Mouse (Mus musculus) cerebellum, adult 18-20 months (tissue): ENCODE data around the gene Anks1b.
A peak's percentile ranks its signal among the peaks of the same experiment; 100 is the strongest.
"Not testable (repeated sequence)": the region's sequence is repeated elsewhere in the genome, so short reads cannot be mapped to it uniquely, and the experiment has no call there.

Experiments
- DNase-seq, 2 experiments: peaks; one replicate each; pipeline ENCODE4 v3.0.0; 2021

The Anks1b gene

GRCm38 (mm10) chr10:90584052-90584451, 710.7 kb downstream of the Anks1b start:
- no peak for DNase-seq

- no peak for DNase-seq
Observed at GRCm38 (mm10) chr10:90596142-90596541, 722.8 kb downstream of the Anks1b start.

DNA sequence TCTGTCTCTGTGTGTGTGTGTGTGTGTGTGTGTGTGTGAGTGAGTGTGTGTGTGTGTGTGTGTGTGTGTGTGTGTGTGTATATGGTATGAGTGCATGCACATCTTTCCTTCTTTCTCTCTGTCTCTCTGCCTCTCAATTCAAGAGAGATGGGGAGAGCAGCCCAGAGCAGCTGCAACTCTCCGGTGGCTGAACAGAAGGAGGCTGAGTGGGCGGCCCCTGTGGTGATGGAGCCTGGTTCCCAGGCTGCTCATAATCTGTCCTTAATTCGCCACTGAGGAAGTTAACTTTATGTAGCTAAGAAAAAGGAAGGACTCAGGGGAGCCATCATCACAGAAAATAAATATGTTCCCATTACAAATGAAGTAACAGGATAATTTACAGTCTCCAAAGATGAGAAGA, 723.3 kb downstream of the Anks1b start:
- DNase-seq = peak; percentile 55 to 57

GRCm38 (mm10) chr10:90599149-90599548, 725.8 kb downstream of the Anks1b start:
- peak in 1 of 2 experiments; percentile 43 for DNase-seq

DNA sequence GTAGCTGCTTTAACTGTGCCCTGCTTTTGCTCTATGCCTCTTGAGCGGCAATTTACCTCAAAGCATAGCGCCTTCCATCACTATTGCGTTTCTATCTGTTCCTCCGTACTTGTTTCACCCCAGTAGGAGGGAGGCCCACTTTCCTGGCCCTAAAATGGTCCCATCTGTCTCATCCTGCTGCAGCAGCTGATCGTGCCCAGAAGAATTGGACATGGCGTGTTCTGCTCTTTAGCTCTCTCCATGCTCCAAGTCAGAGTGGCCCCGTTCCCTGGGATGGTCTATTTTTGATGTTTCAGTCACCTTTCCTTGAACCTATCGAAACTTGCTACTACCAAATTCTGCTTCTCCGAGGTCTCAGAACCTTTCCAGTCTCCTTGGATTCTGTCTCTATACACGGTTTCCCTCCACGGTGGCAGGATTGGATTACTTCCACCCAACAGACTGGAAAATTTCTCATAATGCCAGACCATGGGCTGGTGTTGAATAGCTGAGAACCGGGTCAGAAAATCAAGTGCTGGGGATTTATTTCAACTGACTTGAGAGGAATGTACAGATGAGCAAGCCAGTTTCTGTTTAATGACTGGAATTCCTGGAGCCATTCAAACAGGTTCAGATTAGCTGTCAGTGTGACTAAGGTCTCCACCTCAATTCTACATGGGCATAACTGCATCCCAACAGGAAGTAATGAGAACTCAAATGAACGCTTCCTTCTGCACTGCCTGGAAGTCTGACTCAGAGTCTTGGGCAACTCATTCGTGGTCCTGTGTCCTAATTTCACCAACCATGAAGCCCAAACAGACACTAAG, 726.6 kb downstream of the Anks1b start:
- DNase-seq = peak; percentile 85 to 88

DNA sequence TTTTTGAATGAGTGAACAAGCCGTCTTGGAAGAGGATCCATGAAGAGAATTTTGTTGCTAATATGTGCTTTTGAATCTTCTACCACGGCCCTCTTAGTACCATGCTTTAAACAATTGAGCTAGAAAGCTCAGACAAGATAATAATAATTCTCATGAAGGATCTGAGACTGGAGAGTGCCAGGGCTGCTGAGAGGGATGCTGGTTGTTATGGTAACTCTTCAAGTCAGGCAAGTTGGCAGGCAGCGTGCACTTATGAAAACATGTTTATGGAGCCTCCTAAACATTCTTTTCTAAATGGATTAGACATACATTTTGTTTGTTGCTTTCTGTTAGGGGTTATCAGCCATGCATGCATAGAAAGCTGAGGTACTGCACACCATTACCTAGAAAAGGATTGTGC, 734.3 kb downstream of the Anks1b start:
- no peak for DNase-seq

- DNase-seq = no peak
Observed at GRCm38 (mm10) chr10:90609437-90609836, 736.1 kb downstream of the Anks1b start.

GRCm38 (mm10) chr10:90613051-90613450, 739.7 kb downstream of the Anks1b start:
- no peak for DNase-seq

GRCm38 (mm10) chr10:90615196-90615595, 741.9 kb downstream of the Anks1b start:
- no peak for DNase-seq

DNA sequence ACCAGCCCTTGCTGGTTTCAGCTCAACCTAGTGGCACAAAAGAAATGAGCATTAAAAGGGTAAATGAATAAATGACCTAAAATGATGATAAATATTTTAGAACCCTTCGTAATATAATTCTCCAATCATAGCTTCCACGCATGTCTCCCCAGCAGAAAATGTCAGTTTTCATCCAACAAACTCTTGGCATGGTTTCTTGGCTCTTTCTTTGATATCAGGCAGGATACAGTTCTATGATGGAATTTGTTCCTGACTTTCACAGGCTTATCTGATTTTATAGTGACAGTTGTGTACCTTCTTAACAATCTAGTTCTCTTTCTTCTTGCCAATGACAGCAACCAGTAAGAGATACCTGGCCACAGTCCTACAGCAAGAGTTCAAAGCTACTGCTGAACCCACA, 743.3 kb downstream of the Anks1b start:
- DNase-seq = no peak

DNA sequence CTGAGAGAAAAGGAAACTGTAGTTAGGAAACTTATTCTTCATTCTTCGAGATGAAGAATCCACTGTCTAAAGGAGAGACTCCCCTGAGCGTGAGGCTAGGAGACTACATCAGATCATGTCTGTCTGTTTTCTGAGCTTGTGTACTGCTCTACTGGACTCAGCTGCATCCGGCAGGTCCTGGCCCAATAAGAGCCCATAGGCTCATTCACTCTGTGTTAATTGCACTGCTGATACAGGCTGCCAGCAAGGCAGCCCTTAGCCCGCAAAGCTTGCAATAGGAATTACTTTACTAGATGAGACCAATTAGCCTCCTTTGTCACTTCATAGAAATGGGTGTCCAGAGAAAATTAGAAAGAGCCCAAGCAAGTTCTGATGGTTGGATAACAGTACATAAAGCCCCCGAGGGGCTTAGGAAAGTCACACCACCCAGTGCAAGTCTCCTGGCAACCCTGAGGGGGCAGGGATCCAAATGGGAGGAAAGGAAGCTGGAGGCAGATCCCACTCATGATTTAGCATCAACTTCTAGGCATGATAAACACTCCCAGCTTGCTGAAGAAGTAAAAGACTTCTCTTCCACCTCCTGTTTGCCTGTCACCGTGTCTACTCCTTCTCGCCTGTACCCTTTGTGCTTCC, 744.5 kb downstream of the Anks1b start:
- no peak for DNase-seq

GRCm38 (mm10) chr10:90627532-90627931, 754.2 kb downstream of the Anks1b start:
- DNase-seq = no peak

DNA sequence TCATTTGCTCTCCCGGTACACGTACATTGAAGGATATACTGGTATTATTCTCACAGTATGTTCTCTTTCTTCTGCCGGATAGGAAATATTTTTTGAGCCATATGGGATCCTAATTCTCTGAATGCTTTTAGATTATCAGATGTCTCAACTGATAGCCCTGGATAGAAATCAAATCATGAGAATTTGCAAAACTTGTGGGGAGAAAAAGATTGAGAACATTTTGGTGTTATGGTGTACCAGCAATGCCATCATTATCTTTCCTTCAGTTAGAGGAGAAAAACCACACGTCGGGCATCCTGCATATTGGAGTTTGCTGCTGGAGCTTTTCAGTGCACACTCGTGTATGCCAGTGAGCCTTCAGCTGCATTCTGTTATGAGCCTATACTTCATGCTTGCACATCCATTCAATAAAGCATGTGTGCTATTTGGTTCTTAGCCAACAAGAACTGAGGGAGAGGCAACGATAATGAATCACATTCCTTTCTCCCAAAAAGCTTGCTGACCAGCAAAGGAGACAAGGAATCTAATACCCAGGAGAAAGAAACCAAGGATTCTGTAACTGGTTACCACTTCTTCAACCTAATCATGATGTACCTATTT, 756.9 kb downstream of the Anks1b start:
- no peak for DNase-seq

GRCm38 (mm10) chr10:90630794-90631193, 757.5 kb downstream of the Anks1b start:
- not testable (repeated sequence) for DNase-seq

DNA sequence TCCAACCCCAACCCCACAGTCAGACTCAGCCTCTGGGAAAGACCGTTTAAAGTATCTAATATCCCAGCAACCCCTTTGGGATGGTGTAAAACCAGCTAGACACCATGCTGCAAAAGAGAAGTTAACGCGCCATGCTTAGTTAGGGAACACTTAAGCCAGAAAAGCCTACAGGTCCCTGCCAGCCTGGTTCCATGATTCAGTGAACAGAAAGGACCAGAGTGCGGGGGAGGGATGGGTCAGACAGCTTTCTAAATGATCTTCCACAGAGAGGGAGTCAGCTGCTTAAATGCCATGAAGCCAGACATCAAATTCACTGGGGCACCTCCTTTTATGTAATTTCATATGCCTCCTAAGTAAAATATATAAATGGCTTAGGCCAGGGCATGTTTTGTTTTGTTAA, 764.0 kb downstream of the Anks1b start:
- DNase-seq = peak in 1 of 2 experiments; percentile 32

DNA sequence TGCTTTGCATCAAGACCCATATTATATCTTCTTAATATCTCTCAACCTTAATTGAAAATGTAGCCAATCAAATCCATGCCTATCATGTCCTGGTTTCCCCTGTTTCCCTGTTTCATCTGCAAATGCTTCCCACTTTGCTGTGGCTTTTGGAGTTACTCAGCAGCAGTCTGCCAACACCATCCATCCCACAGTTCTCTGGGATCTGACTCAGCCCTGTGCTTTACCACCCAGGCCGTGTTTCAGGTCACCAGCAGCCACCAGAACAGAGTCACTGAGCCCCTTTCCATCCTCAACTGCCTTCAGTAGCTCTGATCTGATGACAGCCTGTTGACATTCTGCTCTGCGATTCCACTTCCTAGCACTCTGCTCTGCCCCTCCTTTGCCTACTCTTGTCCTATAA, 776.4 kb downstream of the Anks1b start:
- no peak for DNase-seq

DNA sequence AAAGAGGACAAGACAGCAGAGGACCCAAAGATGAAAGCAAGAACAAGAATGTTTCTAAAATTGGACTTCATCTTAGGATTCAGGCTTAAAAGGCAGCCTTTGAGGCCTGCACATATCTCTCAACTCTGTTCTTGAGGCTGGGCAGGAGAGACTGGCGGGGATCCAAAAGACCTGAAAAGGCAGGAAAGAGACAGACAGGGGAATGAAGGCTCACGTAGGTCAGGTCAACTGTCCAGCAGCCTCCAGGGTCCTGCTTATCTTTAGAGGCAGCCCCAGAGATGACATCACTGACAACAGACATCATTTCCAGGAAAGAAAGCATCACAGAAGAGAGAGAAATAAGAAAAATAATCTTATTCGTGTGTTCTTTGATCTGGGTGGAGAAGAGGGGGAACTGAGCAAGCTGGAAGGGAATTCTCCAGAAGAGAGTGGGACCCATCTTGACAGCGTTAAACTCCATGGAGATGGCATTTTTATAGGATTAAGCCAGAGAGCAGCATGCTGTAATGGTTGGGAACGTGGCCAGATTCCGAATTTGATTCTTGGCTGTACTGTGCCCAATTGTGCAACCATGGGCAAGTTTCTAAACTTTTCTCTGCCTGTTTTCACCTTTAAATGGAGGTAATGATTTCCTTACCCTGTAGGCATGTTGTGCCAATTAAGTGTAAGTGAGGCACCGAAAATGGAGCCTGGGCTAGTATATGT, 784.3 kb downstream of the Anks1b start:
- peak; percentile 77 to 78 for DNase-seq

DNA sequence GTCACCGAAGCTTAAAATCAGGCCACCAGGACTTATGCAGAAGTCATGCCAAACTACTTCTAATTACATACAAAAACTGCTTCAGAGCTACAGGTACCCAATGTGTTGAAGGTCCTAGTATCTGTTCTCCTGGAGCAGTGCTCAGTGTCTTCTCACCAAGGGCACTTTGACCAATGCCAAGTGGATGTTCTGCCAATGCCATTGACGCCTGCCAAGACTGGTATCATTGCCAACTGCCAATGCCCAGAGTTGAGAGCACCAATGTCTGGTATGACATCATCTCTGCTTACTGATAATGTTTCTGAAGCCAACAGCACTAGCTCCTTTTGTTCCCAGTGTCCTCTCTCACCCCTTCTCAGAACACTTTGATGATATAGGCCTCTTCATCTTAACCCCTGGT, 793.4 kb downstream of the Anks1b start:
- peak; percentile 95 to 96 for DNase-seq

GRCm38 (mm10) chr10:90670291-90670690, 797.0 kb downstream of the Anks1b start:
- DNase-seq = no peak

DNA sequence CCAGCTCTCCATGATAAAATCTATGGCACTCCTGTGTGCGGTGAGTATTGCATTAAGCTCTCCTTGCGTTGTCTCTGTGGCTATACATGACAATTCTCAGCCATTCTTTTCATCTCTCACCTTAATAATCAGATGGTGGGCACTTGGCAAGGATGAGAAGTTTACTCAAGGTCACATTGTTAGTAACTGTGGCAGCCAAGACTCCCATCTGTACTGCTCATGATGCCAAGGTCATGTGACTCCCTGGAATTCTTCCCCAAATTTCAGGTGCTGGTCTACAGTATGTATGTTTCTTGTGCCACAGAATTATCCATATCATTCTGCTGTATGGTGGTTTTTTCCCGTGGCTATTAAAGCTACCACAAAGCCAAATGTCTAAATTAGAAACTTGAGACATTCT, 798.8 kb downstream of the Anks1b start:
- DNase-seq = peak; percentile 75 to 77

- no peak for DNase-seq
Observed at GRCm38 (mm10) chr10:90674362-90674761, 801.1 kb downstream of the Anks1b start.

- no peak for DNase-seq
Observed at GRCm38 (mm10) chr10:90677421-90677820, 804.1 kb downstream of the Anks1b start.

GRCm38 (mm10) chr10:90679713-90680470, 806.6 kb downstream of the Anks1b start:
- DNase-seq = no peak
